Mouse (Mus musculus) frontal cortex, postnatal 25 days (tissue): ENCODE data around the gene Celsr3.

Source experiments
- DNase-seq, 2 experiments: peaks; one replicate each; pipeline ENCODE4 v3.0.0; 2022; ENCODE audit warnings: low spot score in 2 of 2

Celsr3 gene

GRCm38 (mm10) chr9:108825820-108826699 is at the start of gene Celsr3:
Gene Celsr3, plus strand, starts transcription at chr9:108826320.
- peak; percentile 77 to 86 for DNase-seq

- no peak for DNase-seq
Observed at GRCm38 (mm10) chr9:108776614-108777013, 49.5 kb upstream of the Celsr3 start.

- no peak for DNase-seq
Observed at GRCm38 (mm10) chr9:108777276-108777675, 48.8 kb upstream of the Celsr3 start.

- no peak for DNase-seq
Observed at GRCm38 (mm10) chr9:108780959-108781358, 45.2 kb upstream of the Celsr3 start.

GRCm38 (mm10) chr9:108781891-108782290 is 44.2 kb upstream of the Celsr3 start:
- DNase-seq: no peak

GRCm38 (mm10) chr9:108782836-108783547 is 43.1 kb upstream of the Celsr3 start:
- no peak for DNase-seq

- DNase-seq: peak; percentile 88 to 91
Observed at GRCm38 (mm10) chr9:108783548-108784463, 42.3 kb upstream of the Celsr3 start, which contains the start of gene Ip6k2. Gene Ip6k2, plus strand, starts transcription at chr9:108783796.

GRCm38 (mm10) chr9:108785416-108785815 is 40.7 kb upstream of the Celsr3 start:
- no peak for DNase-seq

GRCm38 (mm10) chr9:108786494-108786893 is 39.6 kb upstream of the Celsr3 start:
- DNase-seq: no peak

- DNase-seq: no peak
Observed at GRCm38 (mm10) chr9:108787080-108787479, 39.0 kb upstream of the Celsr3 start.

- no peak for DNase-seq
Observed at GRCm38 (mm10) chr9:108788713-108789112, 37.4 kb upstream of the Celsr3 start.

GRCm38 (mm10) chr9:108792307-108792706 is 33.8 kb upstream of the Celsr3 start:
- DNase-seq: no peak

GRCm38 (mm10) chr9:108792730-108793129 is 33.4 kb upstream of the Celsr3 start:
- DNase-seq: no peak

GRCm38 (mm10) chr9:108795281-108795680 is 30.8 kb upstream of the Celsr3 start:
- DNase-seq: no peak

GRCm38 (mm10) chr9:108795762-108796161 is 30.4 kb upstream of the Celsr3 start:
- no peak for DNase-seq

- no peak for DNase-seq
Observed at GRCm38 (mm10) chr9:108796351-108796981, 29.7 kb upstream of the Celsr3 start.

- no peak for DNase-seq
Observed at GRCm38 (mm10) chr9:108797477-108797876, 28.6 kb upstream of the Celsr3 start.

GRCm38 (mm10) chr9:108798508-108799075 is 27.5 kb upstream of the Celsr3 start:
- DNase-seq: no peak

- DNase-seq: no peak
Observed at GRCm38 (mm10) chr9:108799564-108799963, 26.6 kb upstream of the Celsr3 start.

- no peak for DNase-seq
Observed at GRCm38 (mm10) chr9:108805768-108806167, 20.4 kb upstream of the Celsr3 start.

GRCm38 (mm10) chr9:108806379-108806778 is 19.7 kb upstream of the Celsr3 start:
- no peak for DNase-seq
